Mouse (Mus musculus) Muller cell, postnatal 12 days (primary cell): ENCODE measurements around the gene Mansc1.
"Not testable (repeated sequence)": the region's sequence is repeated elsewhere in the genome, so short reads cannot be mapped to it uniquely, and the experiment has no call there.

Source experiments
- DNase-seq: peaks from one replicate; pipeline ENCODE4 v3.0.0-alpha.2; 2015; ENCODE audit errors: inconsistent ontology term

Gene Mansc1

DNA sequence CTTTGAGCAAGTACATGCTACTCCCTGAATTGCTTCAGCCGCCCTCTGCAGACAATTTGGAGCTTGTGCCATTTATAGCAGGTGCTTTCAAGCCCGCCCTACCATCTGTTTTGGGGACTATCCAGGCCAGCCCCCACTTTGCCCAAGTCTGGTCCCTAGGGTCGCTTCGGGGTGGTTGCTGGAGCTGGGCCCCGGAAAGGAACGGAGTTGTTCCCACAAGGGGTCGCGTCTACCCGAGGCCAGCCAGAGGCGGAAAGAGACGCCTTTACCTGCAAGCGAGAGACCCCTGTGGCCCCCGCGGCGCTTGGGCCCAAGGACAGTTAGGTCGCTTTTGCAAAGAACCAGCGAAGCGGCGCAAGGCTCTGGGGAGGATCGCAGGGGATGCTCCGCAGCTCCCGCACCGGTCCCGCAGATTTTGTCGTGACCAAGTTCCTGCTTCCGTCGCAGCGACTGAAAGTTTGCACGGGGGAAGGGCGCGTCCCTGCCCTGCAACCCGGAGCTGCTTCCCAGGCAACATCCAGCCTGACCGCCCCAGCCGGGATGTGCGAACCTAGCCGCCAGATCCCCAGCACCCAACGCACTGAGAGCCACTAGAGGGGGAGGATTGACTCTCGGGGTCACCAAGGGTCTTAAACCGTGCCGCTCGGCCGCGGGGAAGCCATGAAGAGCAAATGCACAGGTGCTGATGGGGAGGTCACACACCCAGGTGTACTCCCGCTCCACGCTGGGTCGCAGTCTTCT, at the start of gene Mansc1:
Gene Mansc1, minus strand, starts transcription at position 542 of the 741 bp plus-strand sequence.
- peak; percentile 51 for DNase-seq

DNA sequence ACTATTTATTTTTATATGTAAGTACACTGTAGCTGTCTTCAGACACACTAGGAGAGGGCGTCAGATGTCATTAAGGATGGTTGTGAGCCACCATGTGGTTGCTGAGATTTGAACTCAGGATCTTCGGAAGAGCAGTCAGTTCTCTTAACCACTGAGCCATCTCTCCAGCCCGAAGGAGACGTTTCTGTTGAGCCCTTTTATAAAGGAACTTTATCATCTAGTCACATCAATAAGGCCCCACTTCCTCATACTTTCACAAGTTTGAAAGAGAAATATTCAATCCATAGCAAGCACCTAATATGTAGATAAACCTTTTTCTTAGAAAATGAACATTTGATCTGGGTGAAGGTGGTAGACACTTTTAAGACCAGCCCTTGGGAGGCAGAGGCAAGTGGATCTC, 47.0 kb upstream of the Mansc1 start:
- DNase-seq: not testable (repeated sequence)

GRCm38 (mm10) chr6:134678037-134678436, 45.7 kb upstream of the Mansc1 start:
- DNase-seq: no peak

DNA sequence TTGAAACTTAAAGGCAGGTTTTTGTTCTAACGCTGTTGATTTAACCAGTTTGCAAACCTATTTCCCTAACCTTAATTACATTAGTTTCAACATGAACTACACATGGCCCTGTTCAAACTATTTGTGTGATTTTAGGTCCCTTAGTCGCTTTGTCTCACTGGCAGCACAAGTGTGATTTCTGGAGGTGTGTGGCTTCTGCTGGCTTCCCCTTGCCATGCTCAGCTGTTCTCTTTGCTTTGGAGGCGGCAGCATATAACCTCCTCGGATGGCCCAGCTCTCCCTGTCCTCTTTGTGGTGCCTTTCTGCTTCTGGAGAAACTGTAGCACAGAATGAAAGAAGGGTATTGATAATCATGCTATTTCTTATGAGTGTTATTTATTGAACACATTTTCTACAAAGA, 45.2 kb upstream of the Mansc1 start:
- DNase-seq: no peak

DNA sequence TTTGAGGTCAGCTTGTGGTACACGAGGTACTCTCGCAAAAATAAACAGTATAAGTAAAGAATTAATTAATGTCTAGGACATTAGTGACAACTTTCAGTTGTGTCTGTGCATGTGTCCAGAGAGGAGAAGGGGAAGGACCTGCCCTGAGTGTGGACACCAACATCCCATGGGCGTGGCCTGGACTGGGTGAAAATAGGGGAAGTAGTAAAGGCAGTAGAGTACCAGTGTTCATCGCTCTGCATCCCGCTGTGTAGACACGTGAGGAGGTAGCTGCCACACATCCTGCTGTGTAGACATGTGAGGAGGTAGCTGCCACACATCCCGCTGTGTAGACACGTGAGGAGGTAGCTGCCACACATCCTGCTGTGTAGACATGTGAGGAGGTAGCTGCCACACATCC, 41.4 kb upstream of the Mansc1 start:
- DNase-seq: not testable (repeated sequence)

DNA sequence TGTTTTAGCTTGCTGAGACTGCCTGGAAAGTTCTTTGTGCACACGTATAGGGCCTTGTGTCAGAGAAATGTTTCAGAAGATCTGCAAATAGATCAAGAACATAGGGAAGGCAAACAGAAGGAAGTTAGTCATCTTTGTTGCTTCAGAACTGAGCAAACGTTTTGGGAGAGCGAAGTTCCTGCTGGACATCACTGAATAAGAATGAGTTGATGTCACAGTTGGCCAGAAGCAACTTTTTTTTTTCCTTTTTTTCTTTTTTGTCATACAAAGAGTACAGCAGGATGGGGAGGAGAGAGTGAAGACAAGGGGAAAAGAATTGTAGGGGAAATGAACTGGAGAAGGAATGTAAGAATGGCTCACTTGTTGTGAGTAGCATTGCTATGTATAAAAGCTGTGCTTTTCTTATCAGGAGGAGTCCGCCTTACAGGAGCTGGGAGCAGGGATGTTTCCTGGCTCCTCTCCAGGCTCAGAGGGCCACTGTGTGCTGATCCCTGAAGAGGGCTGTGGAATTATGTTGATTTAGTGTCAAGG, 38.7 kb upstream of the Mansc1 start:
- DNase-seq: peak; percentile 90

DNA sequence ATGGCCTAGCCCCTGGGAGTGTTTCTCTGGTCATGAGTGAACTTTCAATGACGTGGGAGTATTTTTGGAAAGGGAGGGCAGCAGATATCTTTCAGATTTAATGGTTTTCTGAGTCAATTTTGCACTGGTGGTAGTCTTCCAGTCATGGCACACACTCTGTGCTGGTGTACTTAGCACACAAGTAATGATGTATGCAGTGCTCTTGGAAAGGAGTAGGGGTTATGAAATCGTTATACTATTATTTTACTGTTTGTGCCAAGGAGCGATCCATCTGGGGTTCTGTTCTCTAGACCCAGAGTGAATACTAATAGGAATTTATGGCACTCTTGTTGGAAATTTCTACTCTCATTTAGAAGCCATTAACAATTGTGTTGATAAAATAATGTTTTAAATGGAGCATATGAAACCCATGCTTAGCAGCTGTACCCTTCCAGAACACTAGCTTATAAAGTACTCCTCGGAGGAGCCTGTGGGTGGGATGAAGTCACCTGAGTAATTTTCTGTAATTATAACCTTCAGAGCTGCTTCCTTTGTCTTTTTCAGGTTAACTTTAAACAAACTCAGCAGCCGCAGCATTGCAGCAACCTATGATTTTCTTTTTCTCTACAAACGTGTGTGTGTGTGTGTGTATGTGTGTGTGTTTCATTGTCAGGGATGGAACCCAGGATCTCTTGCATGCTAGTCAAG, 37.0 kb upstream of the Mansc1 start:
- DNase-seq: peak; percentile 30

DNA sequence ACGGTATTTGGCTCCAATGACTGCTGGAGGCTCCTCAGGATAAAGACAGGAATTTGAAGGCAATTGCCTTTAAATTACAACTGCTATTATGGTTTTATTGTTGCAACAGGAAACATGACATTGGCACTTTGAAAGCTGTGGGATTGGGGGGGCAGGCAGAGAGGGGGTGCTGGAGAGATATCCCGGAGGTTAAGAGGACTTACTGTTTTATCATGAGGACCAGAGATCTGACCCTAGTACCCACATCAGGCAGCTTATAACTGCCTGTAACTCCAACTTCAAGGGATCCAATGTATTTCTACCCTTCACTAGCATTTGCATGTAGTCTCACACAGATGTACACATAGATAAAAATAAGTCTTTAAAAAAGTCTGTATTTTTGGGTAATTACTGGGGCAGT, 36.2 kb upstream of the Mansc1 start:
- DNase-seq: no peak

DNA sequence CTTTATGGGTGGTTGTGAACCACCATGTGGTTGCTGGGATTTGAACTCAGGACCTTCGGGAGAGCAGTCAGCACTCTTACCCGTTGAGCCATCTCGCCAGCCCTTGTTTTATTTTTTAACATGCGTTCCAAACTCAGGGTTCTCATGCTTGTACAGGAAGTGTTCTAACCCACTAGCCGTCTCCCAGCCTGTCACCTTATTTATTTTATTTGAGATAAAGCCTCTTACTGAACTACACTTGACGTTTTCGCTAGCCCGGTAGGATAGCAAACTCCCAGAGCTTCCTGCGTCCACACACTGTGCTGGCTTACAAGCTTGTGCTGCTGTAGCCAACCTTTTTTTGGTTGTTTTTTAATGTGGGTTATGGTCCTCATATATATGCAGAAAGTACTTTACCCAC, 33.5 kb upstream of the Mansc1 start:
- no peak for DNase-seq

- DNase-seq: no peak
These were observed 32.3 kb upstream of the Mansc1 start for GRCm38 (mm10) chr6:134664573-134664972.

- DNase-seq: no peak
These were observed 28.6 kb upstream of the Mansc1 start for GRCm38 (mm10) chr6:134660714-134661406.

- peak; percentile 64 for DNase-seq
These were observed 27.0 kb upstream of the Mansc1 start for GRCm38 (mm10) chr6:134659108-134659958.

- DNase-seq: no peak
These were observed 24.2 kb upstream of the Mansc1 start for GRCm38 (mm10) chr6:134656527-134656926.

- DNase-seq: no peak
These were observed 16.1 kb upstream of the Mansc1 start for GRCm38 (mm10) chr6:134648356-134648755.

DNA sequence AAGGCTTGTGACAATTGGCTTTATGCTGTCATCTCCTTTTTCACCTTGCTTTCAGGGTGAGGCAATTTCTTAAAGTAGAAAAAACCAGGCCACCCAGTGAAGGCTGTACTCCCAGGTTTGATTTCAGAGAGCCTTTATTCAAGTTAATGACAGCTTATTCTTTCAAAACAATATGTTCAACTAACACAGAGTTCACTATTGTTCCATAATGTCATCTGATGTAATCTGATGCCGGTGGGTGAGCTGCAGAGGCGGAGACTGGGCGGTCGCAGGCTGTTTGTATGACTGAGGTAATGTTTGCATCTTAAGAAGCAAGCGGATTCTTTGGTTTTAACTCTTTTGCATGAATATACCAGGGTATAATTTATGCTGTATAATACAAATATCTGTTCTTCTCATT, 15.3 kb upstream of the Mansc1 start:
- DNase-seq: peak; percentile 49

GRCm38 (mm10) chr6:134646835-134647234, 14.5 kb upstream of the Mansc1 start:
- no peak for DNase-seq

- DNase-seq: no peak
These were observed 11.0 kb upstream of the Mansc1 start for GRCm38 (mm10) chr6:134643296-134643695.

- DNase-seq: peak; percentile 8
These were observed 9.6 kb upstream of the Mansc1 start for GRCm38 (mm10) chr6:134641738-134642446.

- peak; percentile 95 for DNase-seq
These were observed 8.5 kb upstream of the Mansc1 start for GRCm38 (mm10) chr6:134640485-134641475.

GRCm38 (mm10) chr6:134639900-134640299, 7.6 kb upstream of the Mansc1 start:
- no peak for DNase-seq
